Mouse (Mus musculus) MEL (cell line): ENCODE results near the gene Olfr1394. TPM values are rescaled to one million over a fixed set of nuclear protein-coding genes. Genes with fewer than 3 reads are reported as not detected.

Experiments used
- DNase-seq: peaks from one replicate; pipeline ENCODE4 v3.0.0; 2011; ENCODE audit warnings: low read depth, low spot score
- H3K27ac ChIP-seq: 2 replicates; pipeline ENCODE4 v1.5.1; 2012; ENCODE audit warnings: low read depth, mild to moderate bottlenecking, control low read depth, low read length, moderate library complexity; ENCODE audit not compliant: control insufficient read depth
- H3K27me3 ChIP-seq, 2 experiments: fragments of 150-350 bp in 1 of 2; sonication (generic) in 1 of 2; 2 replicates each; pipeline ENCODE4 v1.6.1; 2012; ENCODE audit warnings: low read length in 2 of 2, mild to moderate bottlenecking in 2 of 2, improper control_type of control experiment in 1 of 2, moderate library complexity in 1 of 2; ENCODE audit not compliant: insufficient read depth in 2 of 2, control insufficient read depth in 1 of 2
- H3K36me3 ChIP-seq, 2 experiments: 2 replicates each; pipeline ENCODE4 v1.6.1; 2012 to 2014; ENCODE audit warnings: low read length in 2 of 2, improper control_type of control experiment in 1 of 2, inconsistent platforms in 1 of 2, mild to moderate bottlenecking in 1 of 2; ENCODE audit not compliant: insufficient read depth in 2 of 2, control insufficient read depth in 1 of 2
- H3K4me1 ChIP-seq, 2 experiments: fragments of 150-350 bp in 1 of 2; sonication (generic) in 1 of 2; 2 replicates each; pipeline ENCODE4 v1.6.1; 2012; ENCODE audit warnings: low read length in 2 of 2, improper control_type of control experiment in 1 of 2, mild to moderate bottlenecking in 1 of 2; ENCODE audit not compliant: insufficient read depth in 2 of 2, control insufficient read depth in 1 of 2
- H3K4me3 ChIP-seq, 2 experiments: fragments of 150-350 bp in 1 of 2; sonication (generic) in 1 of 2; 2 replicates each; pipeline ENCODE4 v1.5.1; 2012; ENCODE audit warnings: low read depth in 2 of 2, low read length in 2 of 2, mild to moderate bottlenecking in 2 of 2, moderate library complexity in 2 of 2, control low read depth in 1 of 2, improper control_type of control experiment in 1 of 2; ENCODE audit not compliant: control insufficient read depth in 1 of 2, insufficient read depth in 1 of 2
- H3K79me2 ChIP-seq: 2 replicates; pipeline ENCODE4 v1.6.1; 2012; ENCODE audit warnings: mild to moderate bottlenecking, low read length, moderate library complexity; ENCODE audit not compliant: control insufficient read depth, poor library complexity, insufficient read depth
- H3K9ac ChIP-seq: 2 replicates; pipeline ENCODE4 v1.6.1; 2012; ENCODE audit warnings: low read depth, mild to moderate bottlenecking, control low read depth, low read length, moderate library complexity; ENCODE audit not compliant: control insufficient read depth, poor library complexity, severe bottlenecking
- H3K9me3 ChIP-seq: fragments of 150-350 bp; sonication (generic); replicated peaks from 2 replicates; pipeline ENCODE4 v1.6.1; 2012; ENCODE audit warnings: mild to moderate bottlenecking, low read length, improper control_type of control experiment, moderate library complexity; ENCODE audit not compliant: insufficient read depth
- CHD2 ChIP-seq: IDR thresholded peaks from 2 replicates; pipeline ENCODE4 v1.6.1; 2011; ENCODE audit warnings: low read length, improper control_type of control experiment
- HCFC1 ChIP-seq: IDR thresholded peaks from 2 replicates; pipeline ENCODE4 v1.6.1; 2012; ENCODE audit warnings: low read depth, mild to moderate bottlenecking, inconsistent platforms, low read length, improper control_type of control experiment, moderate library complexity
- KAT2A ChIP-seq: conservative IDR thresholded peaks from 2 replicates; pipeline ENCODE4 v1.6.1; 2012; ENCODE audit warnings: low read depth, low read length, improper control_type of control experiment, inconsistent platforms
- MAFK ChIP-seq: IDR thresholded peaks from 2 replicates; pipeline ENCODE4 v1.6.1; 2011; ENCODE audit warnings: low read depth, mild to moderate bottlenecking, low read length, improper control_type of control experiment, borderline replicate concordance
- MAZ ChIP-seq: IDR thresholded peaks from 2 replicates; pipeline ENCODE4 v1.6.1; 2012; ENCODE audit warnings: low read depth, mild to moderate bottlenecking, inconsistent platforms, low read length, improper control_type of control experiment
- MXI1 ChIP-seq: IDR thresholded peaks from 2 replicates; pipeline ENCODE4 v1.6.1; 2011; ENCODE audit warnings: mild to moderate bottlenecking, low read depth, low read length, improper control_type of control experiment
- NRF1 ChIP-seq: IDR thresholded peaks from 2 replicates; pipeline ENCODE4 v1.6.1; 2014; ENCODE audit warnings: low read depth, mild to moderate bottlenecking, inconsistent platforms, low read length, improper control_type of control experiment, moderate library complexity; ENCODE audit not compliant: poor library complexity, insufficient read depth, severe bottlenecking
- POLR2A ChIP-seq, 2 experiments: IDR thresholded peaks; 2 replicates each; pipeline ENCODE4 v1.6.1; 2011 to 2012; ENCODE audit warnings: low read length in 2 of 2, mild to moderate bottlenecking in 2 of 2, control low read depth in 1 of 2, improper control_type of control experiment in 1 of 2, low read depth in 1 of 2, moderate library complexity in 1 of 2; ENCODE audit not compliant: control insufficient read depth in 1 of 2, insufficient read depth in 1 of 2, poor library complexity in 1 of 2
- POLR2AphosphoS5 ChIP-seq: IDR thresholded peaks from 2 replicates; pipeline ENCODE4 v1.6.1; 2012; ENCODE audit warnings: low read depth, borderline replicate concordance, mild to moderate bottlenecking, inconsistent platforms, low read length, moderate library complexity, mixed read lengths
- RAD21 ChIP-seq: IDR thresholded peaks from 2 replicates; pipeline ENCODE4 v1.6.1; 2011; ENCODE audit warnings: mild to moderate bottlenecking, low read depth, low read length, improper control_type of control experiment
- RCOR1 ChIP-seq: IDR thresholded peaks from 2 replicates; pipeline ENCODE4 v1.6.1; 2012; ENCODE audit warnings: low read depth, mild to moderate bottlenecking, inconsistent platforms, low read length, improper control_type of control experiment
- TAL1 ChIP-seq: IDR thresholded peaks from 2 replicates; pipeline ENCODE4 v1.6.1; 2012; ENCODE audit warnings: mild to moderate bottlenecking, inconsistent platforms, low read length, moderate library complexity, mixed read lengths
- TBP ChIP-seq: IDR thresholded peaks from 2 replicates; pipeline ENCODE4 v1.8.0; 2011; ENCODE audit warnings: low read depth, low read length, improper control_type of control experiment
- UBTF ChIP-seq: IDR thresholded peaks from 2 replicates; pipeline ENCODE4 v1.6.1; 2012; ENCODE audit warnings: low read depth, mild to moderate bottlenecking, inconsistent platforms, low read length, improper control_type of control experiment, moderate library complexity, borderline replicate concordance; ENCODE audit not compliant: insufficient read depth
- USF1 ChIP-seq: IDR thresholded peaks from 2 replicates; pipeline ENCODE4 v1.6.1; 2014; ENCODE audit warnings: low read depth, mild to moderate bottlenecking, inconsistent platforms, low read length, improper control_type of control experiment, moderate library complexity
- ZC3H11A ChIP-seq: IDR thresholded peaks from 2 replicates; pipeline ENCODE4 v1.6.1; 2012; ENCODE audit warnings: low read depth, mild to moderate bottlenecking, inconsistent platforms, low read length, improper control_type of control experiment
- ZMIZ1 ChIP-seq: IDR thresholded peaks from 2 replicates; pipeline ENCODE4 v1.6.1; 2012; ENCODE audit warnings: low read depth, mild to moderate bottlenecking, inconsistent platforms, low read length, improper control_type of control experiment, moderate library complexity
- ZNF384 ChIP-seq: IDR thresholded peaks from 2 replicates; pipeline ENCODE4 v1.6.1; 2012; ENCODE audit warnings: low read depth, mild to moderate bottlenecking, inconsistent platforms, low read length, improper control_type of control experiment
- polyA plus RNA-seq, 2 experiments: library from polyadenylated mRNA; stranded (reverse) in 1 of 2; unstranded in 1 of 2; fragments of >175 nt in 1 of 2; fragments of >200 nt in 1 of 2; gene quantifications; 2 replicates each; pipeline versions ENCODE4 v1.2.1 to v1.2.4; 2012; ENCODE audit warnings: low replicate concordance in 2 of 2, low read depth in 1 of 2; ENCODE audit not compliant: insufficient read length in 2 of 2, insufficient read depth in 1 of 2, missing spikeins in 1 of 2
- total RNA-seq: library from RNA; depleted of rRNA; stranded (reverse); fragments of 300-350 nt; gene quantifications from 2 replicates; pipeline ENCODE4 v1.2.3, GENCODE M21; 2012

The Olfr1394 gene
- total and polyA plus RNA-seq, 3 experiments: not detected

- H3K9ac ChIP-seq: no peak overlapping the region
- no peak overlapping the region for H3K27ac ChIP-seq
- H3K4me3 ChIP-seq: no peak overlapping the region
- no peaks in the 10 kb centered on the region for H3K4me1 ChIP-seq
- peaks cover 0 to 2% of the 10 kb centered on the region in 2 experiments; a peak in 2 of 4 replicates for H3K27me3 ChIP-seq
- H3K79me2 ChIP-seq: no peaks in the 10 kb centered on the region
- TF ChIP-seq NRF1: no peak
- TF ChIP-seq UBTF: no peak
- TF ChIP-seq ZNF384: no peak
- TF ChIP-seq RAD21: no peak
- no peak for TF ChIP-seq MAFK
- H3K9me3 ChIP-seq: no peaks in the 10 kb centered on the region
- no peaks in the 10 kb centered on the region for H3K36me3 ChIP-seq
- DNase-seq: no peak
These were observed 40.0 kb upstream of the Olfr1394 start for GRCm38 (mm10) chr11:49114158-49114557.

- no peak for DNase-seq
- no peak for TF ChIP-seq CHD2
- TF ChIP-seq POLR2A (IDR thresholded peaks at IDR 0.05; ENCODE audit: control insufficient read depth in 1 of 2, insufficient read depth in 1 of 2, low read depth in 1 of 2, low read length in 2 of 2, poor library complexity in 1 of 2): no peak
- no peak for TF ChIP-seq TAL1
- no peak for TF ChIP-seq ZC3H11A
- no peak for TF ChIP-seq MXI1
- TF ChIP-seq ZMIZ1: no peak
- no peak for TF ChIP-seq RCOR1
- TF ChIP-seq MAZ: no peak
- TF ChIP-seq TBP: no peak
- TF ChIP-seq HCFC1: no peak
- no peak for TF ChIP-seq RAD21
- TF ChIP-seq MAFK: no peak
These were observed 39.4 kb upstream of the Olfr1394 start, which contains the start of gene Olfr1396 for GRCm38 (mm10) chr11:49114774-49115173. TSS of gene Olfr1396 (minus strand) at chr11:49114874.

GRCm38 (mm10) chr11:49119635-49120034, 34.5 kb upstream of the Olfr1394 start:
- H3K27ac ChIP-seq: no peak overlapping the region
- no peaks in the 10 kb centered on the region for H3K4me1 ChIP-seq
- no peaks in the 10 kb centered on the region for H3K79me2 ChIP-seq
- no peak for TF ChIP-seq MAFK
- no peak for TF ChIP-seq USF1
- TF ChIP-seq POLR2AphosphoS5: no peak
- no peak for TF ChIP-seq KAT2A
- TF ChIP-seq, all 39 proteins: peak for 0
- peaks cover 0 to 2% of the 10 kb centered on the region in 2 experiments; a peak in 1 of 4 replicates for H3K27me3 ChIP-seq
- H3K4me3 ChIP-seq: no peak overlapping the region
- DNase-seq: no peak
- no peak overlapping the region for H3K9ac ChIP-seq
- no peaks in the 10 kb centered on the region for H3K36me3 ChIP-seq
- no peaks in the 10 kb centered on the region for H3K9me3 ChIP-seq

More at GRCm38 (mm10) chr11:49114774-49115173, 39.4 kb upstream of the Olfr1394 start, which contains the start of gene Olfr1396:
- no peak within 1 kb of the TSS for H3K9ac ChIP-seq
- no peaks in the 10 kb centered on the region for H3K9me3 ChIP-seq
- H3K79me2 ChIP-seq: no peaks in the 10 kb centered on the region
- H3K27ac ChIP-seq: no peak within 1 kb of the TSS
- no peaks in the 10 kb centered on the region for H3K4me1 ChIP-seq
- no peak within 1 kb of the TSS for H3K4me3 ChIP-seq
- no peaks in the 10 kb centered on the region for H3K36me3 ChIP-seq
- peaks cover 0 to 2% of the 10 kb centered on the region in 2 experiments; a peak in 2 of 4 replicates for H3K27me3 ChIP-seq
